ENCODE assay signal across 23 mouse cellular contexts in the genomic region with DNA sequence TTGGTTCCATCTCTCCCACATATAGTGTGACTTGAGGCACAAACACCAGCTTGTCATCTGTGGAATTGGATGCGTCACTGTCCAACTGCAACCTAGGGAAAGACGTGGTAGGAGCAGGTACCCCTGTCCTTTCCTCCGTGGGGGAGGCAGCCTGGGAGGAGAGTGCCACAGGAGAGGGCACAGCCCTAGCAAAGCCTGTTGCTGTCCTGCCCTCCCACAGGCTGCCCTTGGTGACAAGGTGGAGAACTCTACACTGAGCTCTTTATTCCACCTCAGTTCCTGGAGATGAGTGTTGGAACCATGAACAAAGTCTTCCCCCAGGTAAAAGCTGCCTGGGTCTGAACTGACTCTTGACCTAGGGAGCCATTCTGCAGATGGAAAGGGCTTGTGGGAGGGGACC. TPM values are rescaled to one million over a fixed set of nuclear protein-coding genes. Genes with fewer than 3 reads are reported as not detected.
"Had no signal": no experiment of that assay in that cellular context is flagged by ENCODE, and none has a peak within 500 bp of the region (broad histone marks: within the 10 kb centered on the region; RNA-seq: fewer than 3 reads in every experiment).

A gene (plus strand): TSS at position 301 of the 400 bp plus-strand sequence.

- H3K4me2 ChIP-seq: limb, embryonic 12.5 days; limb, embryonic 15.5 days; liver, embryonic 11.5 days; midbrain, embryonic 12.5 days had no signal

- H3K4me3 ChIP-seq: limb, embryonic 12.5 days; limb, embryonic 15.5 days; megakaryocyte, embryonic 14.5 days; midbrain, embryonic 12.5 days had no signal

- H3K9ac ChIP-seq: limb, embryonic 12.5 days; limb, embryonic 15.5 days; liver, embryonic 14.5 days; liver, postnatal 0 days; midbrain, embryonic 12.5 days had no signal

- DNase-seq: kidney, adult 18-20 months; kidney, adult 9 months; kidney, postnatal 14 days; kidney, postnatal 4 days; left cerebral cortex, postnatal 4 days; liver, postnatal 0 days; thymus, adult 2 months; thymus, postnatal 14 days; thymus, postnatal 4 days had no signal

- H3K27ac ChIP-seq: hindbrain, postnatal 0 days; limb, embryonic 12.5 days; limb, embryonic 15.5 days; liver, embryonic 14.5 days; midbrain, embryonic 12.5 days had no signal

- H3K9me3 ChIP-seq: limb, embryonic 12.5 days; limb, embryonic 15.5 days; megakaryocyte, embryonic 14.5 days; midbrain, embryonic 12.5 days had no signal

- H3K27me3 ChIP-seq: limb, embryonic 12.5 days; limb, embryonic 15.5 days; midbrain, embryonic 12.5 days had no signal

- ATAC-seq: hindbrain, postnatal 0 days; inflammation-experienced regulatory T-cells, adult 6 months; intestine, embryonic 16.5 days; liver, postnatal 0 days; midbrain, embryonic 16.5 days had no signal

- H3K4me1 ChIP-seq: limb, embryonic 15.5 days; midbrain, embryonic 12.5 days had no signal

RNA-seq across cellular contexts. Expression of the gene that starts here (rescaled TPM):
- total RNA-seq: hindbrain, postnatal 0 days; layer of hippocampus, adult 18-20 months; left cerebral cortex, postnatal 4 days had no signal
- polyA plus RNA-seq: hindbrain, postnatal 0 days; intestine, embryonic 16.5 days; kidney, embryonic 16.5 days; limb, embryonic 12.5 days; limb, embryonic 15.5 days; liver, embryonic 11.5 days; liver, embryonic 14.5 days; liver, postnatal 0 days; midbrain, embryonic 12.5 days; midbrain, embryonic 16.5 days; neural tube, embryonic 11.5 days; neural tube, embryonic 14.5 days had no signal
